Mouse (Mus musculus) frontal cortex, postnatal 10 days (tissue): Measurements from ENCODE around the gene Dock10.

Experiments used
- DNase-seq, 2 experiments: peaks; one replicate each; pipeline ENCODE4 v3.0.0; 2022; ENCODE audit warnings: low spot score in 2 of 2, mixed read lengths in 1 of 2

The Dock10 gene

DNA sequence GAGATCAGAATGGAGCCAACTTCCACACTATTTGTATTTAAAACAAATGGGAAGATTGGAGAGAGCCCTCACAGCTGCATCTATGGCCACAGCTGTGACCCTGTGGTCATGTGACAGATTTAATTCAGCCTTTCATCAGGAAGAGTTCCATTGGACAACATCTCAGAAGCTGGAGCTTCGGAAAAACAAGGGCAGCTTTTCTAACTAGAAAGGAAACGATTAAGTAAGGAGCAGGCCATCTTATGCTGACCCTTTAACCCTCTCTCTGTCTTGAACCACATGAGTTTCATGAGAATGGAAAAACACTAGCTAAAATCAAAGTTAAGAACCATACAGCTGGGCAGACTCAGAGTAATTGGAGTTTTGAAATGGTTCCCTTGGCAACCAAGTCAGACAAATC is 101.9 kb downstream of the Dock10 start:
- no peak for DNase-seq

- no peak for DNase-seq
These were observed 102.5 kb downstream of the Dock10 start for GRCm38 (mm10) chr1:80655854-80656253.

GRCm38 (mm10) chr1:80655195-80655594 is 103.1 kb downstream of the Dock10 start:
- DNase-seq, result no peak

- no peak for DNase-seq
These were observed 104.2 kb downstream of the Dock10 start for GRCm38 (mm10) chr1:80654177-80654576.

- no peak for DNase-seq
These were observed 105.5 kb downstream of the Dock10 start for GRCm38 (mm10) chr1:80652803-80653202.

GRCm38 (mm10) chr1:80652083-80652482 is 106.2 kb downstream of the Dock10 start:
- DNase-seq, result no peak

DNA sequence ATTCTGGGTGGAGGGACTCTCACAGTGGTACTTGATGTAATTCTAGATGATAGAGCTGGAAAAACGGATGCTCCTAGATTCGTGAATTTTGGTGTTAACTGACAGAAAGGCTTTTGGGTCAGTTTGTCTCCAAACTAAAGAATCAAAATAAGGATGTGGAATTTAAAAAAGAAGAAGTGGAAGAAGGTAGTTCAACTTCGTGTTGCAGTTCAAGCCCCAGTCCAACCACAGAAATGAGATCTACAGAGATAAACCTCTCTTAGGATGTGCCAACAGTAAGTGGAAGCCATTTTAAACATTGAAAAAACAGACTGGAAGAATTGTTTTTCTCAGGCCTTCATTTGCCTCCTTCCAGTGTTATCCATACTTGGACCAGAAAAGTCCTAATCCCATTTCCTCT is 111.7 kb downstream of the Dock10 start:
- no peak for DNase-seq

- DNase-seq, result no peak
These were observed 114.4 kb downstream of the Dock10 start for GRCm38 (mm10) chr1:80643866-80644451.

GRCm38 (mm10) chr1:80641832-80642231 is 116.5 kb downstream of the Dock10 start:
- DNase-seq, result no peak

- no peak for DNase-seq
These were observed 117.0 kb downstream of the Dock10 start for GRCm38 (mm10) chr1:80641288-80641687.

DNA sequence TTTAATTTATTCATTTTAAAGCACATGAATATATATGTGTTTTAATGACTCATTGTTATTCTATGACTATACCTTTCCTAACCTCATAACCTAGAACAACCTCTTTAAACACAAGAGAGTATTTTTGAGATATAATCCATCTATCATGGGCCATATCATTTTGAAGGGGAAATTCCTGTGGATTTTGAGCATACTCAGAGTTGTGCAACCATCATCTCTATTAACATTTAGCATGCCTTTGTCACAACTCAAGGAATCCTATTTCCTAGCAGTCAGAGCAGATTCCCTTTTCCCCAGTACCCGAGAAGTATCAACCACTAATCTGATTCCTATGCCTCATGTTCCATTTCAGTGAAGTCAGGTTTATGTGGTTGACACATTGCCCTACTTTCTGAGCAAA is 118.8 kb downstream of the Dock10 start:
- DNase-seq, result no peak

DNA sequence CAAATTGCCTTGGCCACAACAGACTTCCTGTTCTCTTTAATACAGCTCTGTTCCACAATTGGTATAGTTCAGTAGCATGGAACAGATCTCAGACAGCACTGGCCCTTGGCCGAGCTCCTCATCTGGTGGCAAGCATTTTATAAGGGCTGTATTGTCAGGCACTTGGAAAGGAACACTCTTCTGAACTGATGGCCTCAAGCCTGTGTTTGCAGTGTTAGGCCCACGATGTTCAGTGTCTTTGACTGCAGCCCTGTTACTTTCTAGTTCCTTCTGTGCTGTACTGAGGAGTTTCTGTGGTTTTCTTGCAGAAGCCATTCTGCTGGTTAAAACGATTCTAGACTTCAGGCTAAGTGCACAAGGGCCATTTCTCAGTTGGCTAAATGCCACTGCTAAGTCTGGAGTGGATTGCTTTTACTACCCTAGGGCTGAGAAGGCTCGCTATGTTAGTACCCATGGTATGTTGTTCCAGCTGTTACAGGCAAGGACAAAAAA is 121.1 kb downstream of the Dock10 start:
- DNase-seq, result peak; percentile 40

DNA sequence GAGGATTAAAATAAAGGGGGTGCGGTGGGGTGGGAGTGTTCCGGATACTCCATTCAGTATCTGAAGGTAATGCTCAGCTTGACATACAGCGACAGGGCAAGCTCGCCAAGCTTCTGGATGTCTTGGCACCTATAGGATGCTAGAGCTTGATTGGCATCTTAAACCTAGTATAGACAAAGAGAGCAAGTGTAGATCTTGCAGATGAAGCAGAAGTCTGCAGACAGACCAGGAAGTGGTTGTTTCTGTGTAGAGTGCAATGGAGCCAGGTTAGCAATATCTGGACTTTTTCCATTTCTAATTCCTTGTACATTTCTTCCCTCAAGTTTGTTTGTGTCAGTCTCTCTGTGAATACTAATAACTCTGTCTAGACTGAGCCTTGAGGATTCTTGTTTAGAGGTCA is 122.5 kb downstream of the Dock10 start:
- DNase-seq, result no peak

- no peak for DNase-seq
These were observed 124.8 kb downstream of the Dock10 start for GRCm38 (mm10) chr1:80633536-80633935.

DNA sequence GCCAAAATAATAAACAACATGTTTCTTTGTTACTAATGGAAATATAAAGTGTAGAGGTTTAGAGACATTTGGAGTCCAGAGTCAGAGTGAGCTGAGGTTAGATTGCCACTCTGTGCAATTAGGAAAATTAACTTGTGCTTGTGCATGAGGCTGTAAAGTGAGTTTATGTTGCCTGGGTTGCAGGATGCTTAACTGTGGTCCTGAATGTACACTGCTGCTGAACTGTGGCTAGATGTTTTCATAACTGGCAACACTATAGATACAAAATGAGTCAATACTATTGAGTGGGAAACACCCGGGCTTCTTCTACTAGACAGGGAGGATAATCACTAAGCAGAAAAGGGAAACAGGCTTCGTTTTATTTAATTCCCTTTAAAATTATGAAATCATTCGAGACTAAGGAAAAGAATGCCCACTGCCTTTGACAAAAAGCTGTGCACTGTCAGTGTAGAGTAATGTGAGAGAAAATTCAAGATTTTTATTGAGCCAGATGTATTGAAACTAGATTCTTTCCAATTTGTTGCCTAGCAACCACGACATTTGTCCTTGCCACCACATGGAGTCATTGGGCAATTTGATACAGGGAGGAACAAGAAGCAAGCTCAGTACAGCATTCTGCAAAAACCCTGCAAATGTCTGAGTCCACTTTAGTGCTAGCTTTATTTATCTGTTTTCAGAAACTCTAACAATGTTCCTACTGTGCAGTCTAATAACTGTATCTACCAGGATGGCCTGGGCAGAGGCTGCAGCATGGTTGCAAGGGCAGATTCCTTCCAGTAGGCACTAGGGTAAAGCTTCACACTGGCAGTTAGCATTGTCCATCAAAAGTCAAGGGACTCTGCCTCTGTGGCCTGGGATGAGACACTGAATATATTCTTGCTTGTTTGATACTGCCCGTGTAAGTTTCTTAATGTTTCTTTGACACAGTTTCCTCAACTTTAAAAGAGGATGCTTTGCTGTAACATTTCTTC is 127.9 kb downstream of the Dock10 start:
- DNase-seq, result no peak

DNA sequence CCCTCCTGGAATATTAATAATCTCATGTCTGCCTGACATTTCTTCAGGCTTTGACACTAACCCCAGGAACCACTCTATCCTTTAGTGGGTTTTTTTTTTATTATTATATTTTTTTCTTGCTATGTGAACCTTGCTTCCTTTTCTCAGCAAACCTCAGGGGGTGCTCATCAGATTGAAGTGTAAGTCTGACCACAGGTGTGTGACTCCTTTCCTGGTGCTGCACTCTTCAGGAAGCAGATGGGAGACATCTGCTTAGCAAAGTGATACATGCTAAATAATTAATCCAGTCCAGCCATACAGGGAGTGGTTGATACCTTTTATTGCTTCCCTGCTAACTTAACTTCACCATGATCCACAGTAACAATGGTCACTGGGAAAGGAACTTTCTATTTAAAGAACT is 130.3 kb downstream of the Dock10 start:
- no peak for DNase-seq

DNA sequence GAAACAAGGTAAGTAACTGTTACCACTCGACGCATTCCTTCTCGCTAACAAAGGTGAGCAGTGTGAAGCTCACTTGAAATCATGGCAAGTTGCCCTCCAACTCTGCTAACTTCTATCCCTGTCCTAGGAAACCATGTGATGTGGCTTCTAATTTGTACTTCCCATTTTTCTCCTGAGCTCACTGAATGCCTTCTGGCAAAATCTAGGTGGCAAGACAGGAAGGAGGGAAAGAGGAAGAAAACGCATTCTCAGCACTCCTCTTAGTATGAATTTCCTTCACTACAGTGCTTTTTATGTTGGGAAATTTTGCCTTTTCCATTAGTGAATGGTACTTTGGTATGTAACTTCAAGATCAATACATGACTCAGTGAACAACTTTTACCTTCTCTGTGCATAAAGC is 131.5 kb downstream of the Dock10 start:
- DNase-seq, result no peak

DNA sequence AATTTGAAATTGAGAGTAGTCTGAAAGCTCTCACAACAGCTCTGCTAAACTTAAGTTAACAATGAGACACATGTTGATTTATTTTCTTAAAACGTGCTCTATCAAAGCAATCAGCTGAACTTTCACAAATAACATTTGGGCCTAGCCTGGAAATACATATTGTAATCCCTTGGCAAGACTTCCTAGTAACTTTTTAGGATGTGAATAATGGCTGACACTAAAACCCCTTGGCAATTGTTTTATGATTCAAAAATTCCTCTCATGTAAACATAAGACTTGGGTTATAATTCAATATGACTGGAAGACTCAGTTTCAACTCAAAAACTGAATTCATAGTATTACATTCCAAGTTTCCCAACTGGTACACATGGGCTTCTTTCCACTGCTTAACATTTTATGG is 133.0 kb downstream of the Dock10 start:
- DNase-seq, result no peak

- DNase-seq, result no peak
These were observed 133.8 kb downstream of the Dock10 start for GRCm38 (mm10) chr1:80624552-80624951.

DNA sequence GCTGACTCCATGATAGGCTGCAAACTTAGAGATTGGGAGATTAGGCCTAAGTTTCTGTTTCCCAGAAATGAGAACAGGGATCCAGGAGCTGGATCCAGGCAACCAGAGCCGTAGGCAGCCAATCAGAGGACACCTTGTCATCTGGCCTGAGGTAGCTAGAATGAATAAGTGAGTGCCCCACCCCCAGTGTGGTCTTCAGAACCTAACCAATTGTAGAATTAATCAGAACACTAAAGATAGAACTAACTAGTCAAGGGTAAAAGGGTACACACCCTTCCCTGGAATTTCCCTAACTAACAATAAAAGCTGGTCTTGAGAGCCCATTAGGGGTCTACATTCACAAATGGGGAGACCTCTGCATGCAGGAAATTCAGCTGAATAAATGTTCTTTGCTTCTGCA is 135.7 kb downstream of the Dock10 start:
- DNase-seq, result no peak

- no peak for DNase-seq
These were observed 139.2 kb downstream of the Dock10 start for GRCm38 (mm10) chr1:80619100-80619499.

DNA sequence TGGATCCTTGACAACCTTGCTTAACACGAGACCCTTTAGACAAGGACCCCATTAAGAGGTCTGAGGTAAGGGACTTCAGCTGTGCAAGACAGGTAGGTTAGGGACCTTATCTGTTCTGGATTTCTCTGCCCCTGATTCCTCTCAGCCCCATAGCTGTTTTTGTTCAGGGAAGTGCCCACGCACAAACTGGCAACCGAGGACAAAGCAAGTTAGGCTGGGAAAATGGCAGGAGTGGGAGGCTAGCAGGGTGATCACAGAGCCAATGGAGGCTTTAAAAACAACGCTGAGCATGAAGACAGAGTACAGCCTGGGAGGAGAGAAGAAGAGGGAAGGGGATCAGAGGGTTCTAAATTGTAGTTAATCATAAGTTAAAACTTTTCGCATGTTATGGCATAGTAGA is 141.7 kb downstream of the Dock10 start:
- DNase-seq, result no peak

GRCm38 (mm10) chr1:80614750-80615149 is 143.6 kb downstream of the Dock10 start:
- DNase-seq, result no peak
